Mouse (Mus musculus) small intestine, adult 2 months (tissue): ENCODE measurements around the gene Gm20388. TPM values are rescaled to one million over a fixed set of nuclear protein-coding genes. Genes with fewer than 3 reads are reported as not detected.

Source experiments
- H3K27ac ChIP-seq: fragments of 200-500 bp; 2 replicates; pipeline ENCODE4 v1.5.1; 2012; ENCODE audit warnings: low read depth, low read length, control low read depth, inconsistent platforms; ENCODE audit not compliant: insufficient read depth
- H3K27me3 ChIP-seq: fragments of 200-500 bp; 2 replicates; pipeline ENCODE4 v1.6.1; 2012; ENCODE audit warnings: mild to moderate bottlenecking, moderate library complexity, low read length, inconsistent platforms; ENCODE audit not compliant: control insufficient read depth, insufficient read depth
- H3K36me3 ChIP-seq: fragments of 200-500 bp; 2 replicates; pipeline ENCODE4 v1.6.1; 2012; ENCODE audit warnings: mild to moderate bottlenecking, low read length, control low read depth, inconsistent platforms; ENCODE audit not compliant: control insufficient read depth, insufficient read depth
- H3K4me1 ChIP-seq: fragments of 200-500 bp; 2 replicates; pipeline ENCODE4 v1.6.1; 2012; ENCODE audit warnings: low read length, inconsistent platforms, mixed read lengths; ENCODE audit not compliant: control insufficient read depth, insufficient read depth, insufficient read length
- H3K4me3 ChIP-seq: fragments of 200-500 bp; 2 replicates; pipeline ENCODE4 v1.5.1; 2012; ENCODE audit warnings: low read depth, mild to moderate bottlenecking, control low read depth, inconsistent platforms, low read length, moderate library complexity
- CTCF ChIP-seq: fragments of 200-500 bp; IDR thresholded peaks from 2 replicates; pipeline ENCODE4 v1.5.1; 2012; ENCODE audit warnings: low read depth, mild to moderate bottlenecking, control low read depth, inconsistent platforms, low read length, moderate library complexity, mixed read lengths; ENCODE audit not compliant: insufficient replicate concordance, insufficient read length; ENCODE audit errors: extremely low read depth
- POLR2A ChIP-seq: fragments of 200-500 bp; IDR thresholded peaks from 2 replicates; pipeline ENCODE4 v1.6.1; 2012; ENCODE audit warnings: low read depth, mild to moderate bottlenecking, control low read depth, inconsistent platforms, low read length, moderate library complexity
- WGBS: fragments of 180-500 bp; shearing (Covaris S2); methylation state at CpG from one replicate; pipeline ENCODE4 v1.1.7; 2018; 5-methylcytosine and 5-hydroxymethylcytosine counted together
- polyA plus RNA-seq: library from polyadenylated mRNA; depleted of rRNA; stranded (reverse); fragments of >200 nt; gene quantifications from 2 replicates; pipeline ENCODE4 v1.2.3, GENCODE M21; 2012

Gene Gm20388
- polyA plus RNA-seq, 1 experiment = 37.3 TPM

DNA sequence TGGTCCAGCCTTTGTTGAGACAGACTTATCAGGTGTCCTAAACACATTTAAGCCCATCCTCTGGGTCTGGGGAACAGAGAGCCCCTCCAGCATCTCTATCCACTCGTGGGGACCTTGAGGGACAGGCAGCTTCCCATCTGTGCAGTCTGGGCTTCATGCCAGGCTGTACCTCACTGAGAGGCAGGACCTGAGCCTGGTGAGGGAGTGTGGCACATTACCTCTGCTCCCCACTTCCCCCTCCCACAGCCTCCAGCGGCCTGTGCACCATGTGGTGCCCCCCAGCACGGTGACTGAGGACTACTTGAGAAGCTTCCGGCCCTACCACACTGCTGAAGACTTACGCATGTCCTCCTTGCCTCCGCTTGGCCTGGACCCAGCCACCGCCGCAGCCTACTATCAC lies 656.0 kb downstream of the Gm20388 start:
- peaks cover 77% of the 10 kb centered on the region for H3K36me3 ChIP-seq
- no peak overlapping the region for H3K4me3 ChIP-seq
- H3K27me3 ChIP-seq = no peaks in the 10 kb centered on the region
- peaks cover 17% of the 10 kb centered on the region for H3K4me1 ChIP-seq
- no peak overlapping the region for H3K27ac ChIP-seq
- whole genome bisulfite sequencing = 88% methylated on average over 8 of the region's 8 CpGs
- TF ChIP-seq CTCF = no peak

- Histone ChIP-seq H3K4me1 (peaks cover 12% of the 10 kb centered on the region), H3K27ac (no peak overlapping the region), H3K36me3 (peaks cover 82% of the 10 kb centered on the region), H3K4me3 (no peak overlapping the region), H3K27me3 (no peaks in the 10 kb centered on the region)
- TF ChIP-seq CTCF = no peak
- no peak for TF ChIP-seq POLR2A
- WGBS = 98% methylated on average over 17 of the region's 17 CpGs
These were observed 657.1 kb downstream of the Gm20388 start for GRCm38 (mm10) chr8:120567731-120568130.

- no peak for TF ChIP-seq CTCF
- Histone ChIP-seq H3K36me3 (peaks cover 84% of the 10 kb centered on the region), H3K27me3 (no peaks in the 10 kb centered on the region), H3K4me3 (no peak overlapping the region), H3K4me1 (peaks cover 10% of the 10 kb centered on the region), H3K27ac (no peak overlapping the region)
- 97% methylated on average over 37 of the region's 37 CpGs for WGBS
These were observed 657.6 kb downstream of the Gm20388 start for GRCm38 (mm10) chr8:120568164-120568798.

DNA sequence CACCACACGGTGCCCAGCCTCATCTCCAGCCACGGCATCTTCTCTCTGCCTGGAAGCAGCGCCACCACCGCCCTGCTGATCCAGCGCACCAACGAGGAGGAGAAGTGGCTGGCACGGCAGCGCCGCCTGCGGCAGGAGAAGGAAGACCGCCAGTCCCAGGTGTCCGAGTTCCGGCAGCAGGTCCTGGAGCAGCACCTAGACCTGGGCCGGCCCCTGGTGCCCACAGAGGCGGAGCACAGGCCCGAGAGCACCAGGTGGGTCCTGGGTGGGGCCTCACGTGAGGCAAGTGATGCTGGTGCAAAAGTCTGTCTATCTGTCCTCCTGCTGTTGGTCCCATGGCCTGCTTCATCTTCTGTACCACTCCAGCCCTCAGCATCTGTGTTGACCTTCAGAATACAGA lies 658.5 kb downstream of the Gm20388 start:
- H3K27ac ChIP-seq = no peak overlapping the region
- no peak overlapping the region for H3K4me3 ChIP-seq
- 91% methylated on average over 17 of the region's 17 CpGs for WGBS
- H3K4me1 ChIP-seq = peaks cover 4% of the 10 kb centered on the region; the same call in 1 of the 2 replicates
- H3K36me3 ChIP-seq = peaks cover 86% of the 10 kb centered on the region
- no peak for TF ChIP-seq POLR2A
- TF ChIP-seq CTCF = no peak
- H3K27me3 ChIP-seq = no peaks in the 10 kb centered on the region

DNA sequence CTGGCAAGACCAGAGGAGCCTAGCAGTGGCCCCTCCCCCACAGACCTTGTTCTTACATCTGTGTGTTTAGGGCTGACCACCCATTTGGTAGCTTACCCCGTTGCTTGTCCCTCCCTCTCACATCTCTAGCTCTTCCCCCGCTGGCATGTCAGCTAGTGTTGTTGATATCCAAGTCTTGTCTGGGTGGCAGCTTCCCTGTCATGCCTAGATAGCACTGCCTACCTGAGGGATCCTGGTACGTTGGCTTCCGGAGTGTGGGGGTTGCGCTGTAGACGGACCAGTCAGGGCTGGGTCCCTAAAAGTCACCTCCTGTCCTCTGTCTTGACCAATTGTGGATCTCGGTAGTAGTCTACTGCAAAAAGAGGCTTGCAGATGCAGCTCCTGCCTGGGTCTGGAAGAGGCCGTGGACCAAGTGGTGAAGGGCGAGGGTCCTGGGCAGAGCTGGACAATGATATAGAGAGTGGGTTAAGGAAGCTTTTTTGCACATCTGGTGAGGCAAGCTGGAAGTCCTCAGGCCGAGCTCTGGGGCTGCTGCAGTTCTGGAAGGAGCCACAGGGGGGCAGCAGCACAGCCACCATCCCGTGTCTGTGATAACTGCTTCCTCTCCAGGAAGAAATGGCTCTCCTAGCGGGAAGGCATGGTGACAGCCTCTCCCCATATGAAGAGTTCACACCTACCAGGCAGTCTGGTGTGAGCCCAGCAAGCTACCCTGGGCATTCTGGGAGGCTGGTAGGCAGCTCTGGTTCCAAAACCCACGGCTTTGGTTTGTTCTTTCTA lies 659.5 kb downstream of the Gm20388 start:
- H3K4me1 ChIP-seq = no peaks in the 10 kb centered on the region
- peak; percentile 90 for TF ChIP-seq CTCF
- no peak for TF ChIP-seq POLR2A
- H3K27me3 ChIP-seq = no peaks in the 10 kb centered on the region
- H3K36me3 ChIP-seq = peaks cover 89% of the 10 kb centered on the region
- H3K4me3 ChIP-seq = no peak overlapping the region
- H3K27ac ChIP-seq = no peak overlapping the region
- 59% methylated on average over 13 of the region's 13 CpGs for WGBS

- Histone ChIP-seq H3K36me3 (peaks cover 92% of the 10 kb centered on the region), H3K4me1 (no peaks in the 10 kb centered on the region), H3K4me3 (no peak overlapping the region), H3K27ac (no peak overlapping the region), H3K27me3 (no peaks in the 10 kb centered on the region)
- WGBS = 93% methylated on average over 8 of the region's 8 CpGs
- TF ChIP-seq CTCF (no peak), POLR2A (no peak)
These were observed 660.9 kb downstream of the Gm20388 start for GRCm38 (mm10) chr8:120571561-120571960.

- Histone ChIP-seq H3K27ac (no peak overlapping the region), H3K4me1 (no peaks in the 10 kb centered on the region), H3K36me3 (peaks cover 92% of the 10 kb centered on the region), H3K4me3 (no peak overlapping the region), H3K27me3 (no peaks in the 10 kb centered on the region)
- 84% methylated on average over 21 of the region's 21 CpGs for WGBS
- no peak for TF ChIP-seq CTCF
- TF ChIP-seq POLR2A = no peak
These were observed 661.9 kb downstream of the Gm20388 start for GRCm38 (mm10) chr8:120572534-120572933.
